ENCODE assay signal across 21 mouse cellular contexts in the genomic region with DNA sequence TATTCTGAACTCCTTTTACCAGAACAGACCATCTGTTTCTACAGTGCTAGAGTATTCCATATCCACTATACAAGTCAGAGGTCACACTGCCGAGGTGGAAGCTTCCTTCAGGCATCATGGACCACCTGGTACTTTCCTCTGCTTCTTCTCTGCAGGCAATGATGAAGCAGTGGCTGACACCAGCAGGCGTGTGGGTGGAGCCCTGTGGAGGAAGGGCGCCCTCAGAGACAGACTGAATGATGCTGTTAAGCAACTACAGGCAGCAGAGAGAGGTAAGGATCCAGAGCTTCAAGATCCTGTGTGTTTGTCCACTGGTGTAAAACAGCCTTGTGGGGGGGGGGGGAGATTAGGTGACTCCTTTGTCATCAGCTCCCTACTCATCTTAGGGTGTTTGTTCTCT.
DNase-seq lines count a peak whose midpoint lies in the region; ATAC-seq and TF ChIP-seq lines count a peak whose summit lies in the region.
"Had no signal": no experiment of that assay in that cellular context is flagged by ENCODE, and none has a peak within 500 bp of the region (broad histone marks: within the 10 kb centered on the region; RNA-seq: fewer than 3 reads in every experiment).

No protein-coding gene starts in this region.

- no peak for TF ChIP-seq CTCF in midbrain, postnatal 0 days (IDR thresholded peaks at IDR 0.05)

- no peaks in the 10 kb centered on the region for H3K36me3 ChIP-seq in midbrain, embryonic 13.5 days
- H3K36me3 ChIP-seq in midbrain, postnatal 0 days (ENCODE audit: insufficient read depth, low read length), result no peaks in the 10 kb centered on the region
- no peaks in the 10 kb centered on the region for H3K36me3 ChIP-seq in liver, embryonic 12.5 days
- H3K36me3 ChIP-seq: forebrain, embryonic 10.5 days; G1E; hindbrain, embryonic 10.5 days; hindbrain, embryonic 13.5 days had no signal

- H3K9me3 ChIP-seq in midbrain, embryonic 13.5 days, result no peaks in the 10 kb centered on the region
- H3K9me3 ChIP-seq in midbrain, postnatal 0 days (ENCODE audit: low read length), result no peaks in the 10 kb centered on the region
- H3K9me3 ChIP-seq in liver, embryonic 12.5 days (replicated peaks), result no peaks in the 10 kb centered on the region
- H3K9me3 ChIP-seq: forebrain, embryonic 10.5 days; forebrain, embryonic 13.5 days; G1E; heart, embryonic 12.5 days; heart, embryonic 15.5 days; hindbrain, embryonic 10.5 days; hindbrain, embryonic 13.5 days had no signal

- no peak overlapping the region for H3K9ac ChIP-seq in midbrain, embryonic 13.5 days (replicated peaks)
- no peak overlapping the region for H3K9ac ChIP-seq in midbrain, postnatal 0 days (replicated peaks; ENCODE audit: low read length, poor library complexity, severe bottlenecking)
- H3K9ac ChIP-seq in liver, embryonic 12.5 days, result no peak overlapping the region
- H3K9ac ChIP-seq: forebrain, embryonic 13.5 days; heart, embryonic 12.5 days; heart, embryonic 15.5 days; hindbrain, embryonic 13.5 days had no signal

- H3K4me2 ChIP-seq in midbrain, embryonic 13.5 days (replicated peaks), result no peak overlapping the region
- H3K4me2 ChIP-seq in midbrain, postnatal 0 days (ENCODE audit: low read depth, low read length, poor library complexity, severe bottlenecking), result no peak overlapping the region
- H3K4me2 ChIP-seq in liver, embryonic 12.5 days, result no peak overlapping the region
- H3K4me2 ChIP-seq: forebrain, embryonic 13.5 days; heart, embryonic 12.5 days; heart, embryonic 15.5 days; hindbrain, embryonic 13.5 days had no signal

- no peaks in the 10 kb centered on the region for H3K27me3 ChIP-seq in midbrain, embryonic 13.5 days
- no peaks in the 10 kb centered on the region for H3K27me3 ChIP-seq in midbrain, postnatal 0 days (ENCODE audit: insufficient read depth, low read length)
- H3K27me3 ChIP-seq in liver, embryonic 12.5 days (replicated peaks), result no peaks in the 10 kb centered on the region
- H3K27me3 ChIP-seq: forebrain, embryonic 13.5 days; heart, embryonic 12.5 days; heart, embryonic 15.5 days; hindbrain, embryonic 13.5 days; Patski had no signal

- H3K4me3 ChIP-seq in midbrain, embryonic 13.5 days (replicated peaks), result no peak overlapping the region
- H3K4me3 ChIP-seq in midbrain, postnatal 0 days (ENCODE audit: low read depth, low read length), result no peak overlapping the region
- H3K4me3 ChIP-seq in liver, embryonic 12.5 days, result no peak overlapping the region
- H3K4me3 ChIP-seq: forebrain, embryonic 10.5 days; forebrain, embryonic 13.5 days; heart, embryonic 12.5 days; heart, embryonic 15.5 days; hindbrain, embryonic 10.5 days; hindbrain, embryonic 13.5 days had no signal

- DNase-seq in frontal cortex, postnatal 10 days (ENCODE audit: low spot score in 2 of 2), result no peak
- DNase-seq in midbrain, postnatal 0 days (ENCODE audit: low spot score), result no peak
- DNase-seq in ZHBTc4 (ENCODE audit: low read depth, low spot score), result peak; percentile 4
- DNase-seq: adrenal gland, adult 8-10 months; adrenal gland, postnatal 25 days; cerebellum, adult 18-20 months; gastrocnemius, postnatal 25 days had no signal

- H3K27ac ChIP-seq in midbrain, embryonic 13.5 days, result no peak overlapping the region
- H3K27ac ChIP-seq in midbrain, postnatal 0 days (ENCODE audit: low read depth, low read length), result no peak overlapping the region
- no peak overlapping the region for H3K27ac ChIP-seq in liver, embryonic 12.5 days
- H3K27ac ChIP-seq: forebrain, embryonic 10.5 days; forebrain, embryonic 13.5 days; heart, embryonic 15.5 days; hindbrain, embryonic 13.5 days had no signal

- ATAC-seq in frontal cortex, adult (ENCODE audit: low TSS enrichment), result peak; percentile 80
- ATAC-seq in midbrain, embryonic 13.5 days, result 0 out of 2 replicates have a peak, but pooled peaks have one; percentile 27
- ATAC-seq in midbrain, postnatal 0 days (ENCODE audit: low FRiP score), result no peak
- ATAC-seq in liver, embryonic 12.5 days, result no peak
- ATAC-seq: activated CD4-positive, CD25-positive, alpha-beta regulatory T cell, adult 4 months; forebrain, embryonic 13.5 days; forebrain, embryonic 16.5 days; hindbrain, embryonic 16.5 days; Patski had no signal

- no peaks in the 10 kb centered on the region for H3K4me1 ChIP-seq in midbrain, embryonic 13.5 days (replicated peaks)
- H3K4me1 ChIP-seq in midbrain, postnatal 0 days (ENCODE audit: insufficient read depth, low read length), result no peaks in the 10 kb centered on the region
- H3K4me1 ChIP-seq in liver, embryonic 12.5 days, result no peaks in the 10 kb centered on the region
- H3K4me1 ChIP-seq: forebrain, embryonic 10.5 days; forebrain, embryonic 13.5 days; heart, embryonic 12.5 days; heart, embryonic 15.5 days; hindbrain, embryonic 10.5 days; hindbrain, embryonic 13.5 days had no signal

- 79% methylated on average over 3 of the region's 3 CpGs for WGBS in midbrain, embryonic 13.5 days
- WGBS in midbrain, postnatal 0 days, result 81% methylated on average over 3 of the region's 3 CpGs
- 56% methylated on average over 3 of the region's 3 CpGs for WGBS in liver, embryonic 12.5 days (ENCODE audit: insufficient replicate concordance)

Comparison
In these comparisons a context has a peak if more than half of its experiments do, and no peak if none do; other contexts are left out.
1. ATAC-seq: peak in frontal cortex, adult (single experiment) and midbrain, embryonic 13.5 days (single experiment); none in midbrain, postnatal 0 days (single experiment) and liver, embryonic 12.5 days (single experiment).